ENCODE assay signal across 14 mouse cellular contexts in the genomic region with DNA sequence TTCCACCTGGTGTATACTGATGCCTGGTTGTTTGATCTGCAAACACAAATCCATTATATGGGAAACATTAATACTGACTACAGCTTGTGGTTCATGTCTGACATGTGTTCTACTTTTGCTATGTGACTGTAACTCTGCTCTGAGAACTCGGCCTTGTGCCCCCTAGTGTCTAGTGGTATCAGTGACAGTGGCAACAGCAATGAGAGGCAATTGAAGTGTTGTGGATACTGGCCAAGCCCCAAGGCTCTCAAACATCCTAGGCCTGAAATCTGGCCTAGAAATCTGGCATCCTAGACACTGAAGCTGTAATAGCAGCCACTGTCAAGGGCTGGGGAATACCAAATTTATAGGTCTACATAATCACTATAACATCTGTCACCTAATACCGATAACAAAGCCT. TPM values are rescaled to one million over a fixed set of nuclear protein-coding genes. Genes with fewer than 3 reads are reported as not detected.
DNase-seq lines count a peak whose midpoint lies in the region; ATAC-seq and TF ChIP-seq lines count a peak whose summit lies in the region.
"Had no signal": no experiment of that assay in that cellular context is flagged by ENCODE, and none has a peak within 500 bp of the region (broad histone marks: within the 10 kb centered on the region; RNA-seq: fewer than 3 reads in every experiment).

No protein-coding gene starts in this region.

- H3K4me3 ChIP-seq in forebrain, embryonic 14.5 days (ENCODE audit: low read depth, low read length), result no peak overlapping the region
- no peak overlapping the region for H3K4me3 ChIP-seq in forebrain, embryonic 13.5 days
- H3K4me3 ChIP-seq: myocyte had no signal

- H3K27me3 ChIP-seq in forebrain, embryonic 14.5 days (replicated peaks; ENCODE audit: control insufficient read depth, insufficient read depth, low read length), result no peaks in the 10 kb centered on the region
- H3K27me3 ChIP-seq in forebrain, embryonic 13.5 days, result no peaks in the 10 kb centered on the region

- H3K4me2 ChIP-seq in forebrain, embryonic 14.5 days (ENCODE audit: low read length), result no peak overlapping the region
- H3K4me2 ChIP-seq in forebrain, embryonic 13.5 days, result no peak overlapping the region

- no peaks in the 10 kb centered on the region for H3K36me3 ChIP-seq in forebrain, embryonic 14.5 days (ENCODE audit: control insufficient read depth, insufficient read depth, low read length)
- no peaks in the 10 kb centered on the region for H3K36me3 ChIP-seq in forebrain, embryonic 13.5 days (ENCODE audit: poor library complexity, severe bottlenecking)

- no peak overlapping the region for H3K9ac ChIP-seq in forebrain, embryonic 14.5 days (ENCODE audit: low read length)
- H3K9ac ChIP-seq in forebrain, embryonic 13.5 days, result no peak overlapping the region

- H3K4me1 ChIP-seq in forebrain, embryonic 14.5 days (ENCODE audit: control insufficient read depth, insufficient read depth, low read length), result no peaks in the 10 kb centered on the region
- H3K4me1 ChIP-seq in forebrain, embryonic 13.5 days, result no peaks in the 10 kb centered on the region

- H3K9me3 ChIP-seq in forebrain, embryonic 14.5 days (replicated peaks; ENCODE audit: control insufficient read depth, low read length), result no peaks in the 10 kb centered on the region
- no peaks in the 10 kb centered on the region for H3K9me3 ChIP-seq in forebrain, embryonic 13.5 days (replicated peaks)

- TF ChIP-seq CTCF in brain, embryonic 14.5 days (IDR thresholded peaks at IDR 0.05; ENCODE audit: borderline replicate concordance, extremely low read depth, insufficient read depth, insufficient read length), result peak; percentile 20; the same call in 1 of the 2 replicates

- DNase-seq in forebrain, embryonic 14.5 days (ENCODE audit: low spot score), result peak; percentile 5
- DNase-seq in lung, postnatal 36 days, result peak; percentile 10
- no peak for DNase-seq in lung, postnatal 4 days
- DNase-seq in brain, embryonic 14.5 days (ENCODE audit: low read depth), result no peak
- peak; percentile 55 for DNase-seq in retina, embryonic 14.5 days (ENCODE audit: low spot score)
- no peak for DNase-seq in urinary bladder, postnatal 14 days (ENCODE audit: low spot score)
- no peak for DNase-seq in spleen, postnatal 4 days (ENCODE audit: low spot score in 2 of 2)
- DNase-seq: adrenal gland, postnatal 36 days had no signal

- 63% methylated on average over 2 of the region's 2 CpGs for WGBS in forebrain, embryonic 14.5 days
- 72% methylated on average over 2 of the region's 2 CpGs for WGBS in forebrain, embryonic 13.5 days

- no peak overlapping the region for H3K27ac ChIP-seq in forebrain, embryonic 14.5 days (ENCODE audit: low read depth, low read length)
- no peak overlapping the region for H3K27ac ChIP-seq in forebrain, embryonic 13.5 days

- ATAC-seq in forebrain, embryonic 14.5 days, result no peak
- ATAC-seq in forebrain, embryonic 13.5 days, result no peak

- no peak for TF ChIP-seq POLR2A in brain, embryonic 14.5 days (IDR thresholded peaks at IDR 0.05; ENCODE audit: borderline replicate concordance, extremely low read depth, insufficient read depth, insufficient read length, poor library complexity, severe bottlenecking)

RNA-seq across cellular contexts. Expression of a gene that starts 30.9 kb away (rescaled TPM):
- not detected in 2 replicates for polyA plus RNA-seq in forebrain, embryonic 14.5 days (2014; fragmentation: Nextera tagmentation; extraction: Ambion mirVana)
- not detected in 2 replicates for polyA plus RNA-seq in forebrain, embryonic 13.5 days (2015; fragmentation: Nextera tagmentation; extraction: Ambion mirVana)
- polyA plus RNA-seq in brain, embryonic 14.5 days (2012; rRNA removed), result 0.09 and 0.26 TPM in 2 replicates
- polyA plus RNA-seq: cortical plate, adult 2 months; myocyte; stomach, embryonic 14.5 days had no signal

RNA-seq across cellular contexts. Expression of a gene that starts 51.3 kb away (rescaled TPM):
- polyA plus RNA-seq in forebrain, embryonic 14.5 days (2014; fragmentation: Nextera tagmentation; extraction: Ambion mirVana), result not detected in 2 replicates
- polyA plus RNA-seq in forebrain, embryonic 13.5 days (2015; fragmentation: Nextera tagmentation; extraction: Ambion mirVana), result not detected in 2 replicates
- not detected in 2 replicates for polyA plus RNA-seq in brain, embryonic 14.5 days (2012; rRNA removed)
- polyA plus RNA-seq: cortical plate, adult 2 months; forebrain, embryonic 11.5 days; hindbrain, embryonic 11.5 days; myocyte; stomach, embryonic 14.5 days had no signal

RNA-seq across cellular contexts. Expression of a gene that starts 51.7 kb away (rescaled TPM):
- polyA plus RNA-seq in forebrain, embryonic 14.5 days (2014; fragmentation: Nextera tagmentation; extraction: Ambion mirVana), result 4.3 and 4.7 TPM in 2 replicates
- 5.5 and 5.6 TPM in 2 replicates for polyA plus RNA-seq in forebrain, embryonic 13.5 days (2015; fragmentation: Nextera tagmentation; extraction: Ambion mirVana)
- polyA plus RNA-seq in brain, embryonic 14.5 days (2012; rRNA removed), result 18.1 and 25.8 TPM in 2 replicates

Comparison
In these comparisons a context has a peak if more than half of its experiments do, and no peak if none do; other contexts are left out.
1. DNase-seq: peak in forebrain, embryonic 14.5 days (single experiment), lung, postnatal 36 days (single experiment) and retina, embryonic 14.5 days (single experiment); none in lung, postnatal 4 days (0 of 2), brain, embryonic 14.5 days (single experiment), urinary bladder, postnatal 14 days (single experiment) and spleen, postnatal 4 days (0 of 2).